Mouse (Mus musculus): ENCODE measurements at regions not wholly inside any gene's neighbourhood (a gene's known extent, or its start where the extent isn't known, plus 50 kb on each side); places are given as distances from the start of the nearest gene placed in this dataset.
"Not testable (repeated sequence)": the region's sequence is repeated elsewhere in the genome, so short reads cannot be mapped to it uniquely, and the experiment has no call there.

DNA sequence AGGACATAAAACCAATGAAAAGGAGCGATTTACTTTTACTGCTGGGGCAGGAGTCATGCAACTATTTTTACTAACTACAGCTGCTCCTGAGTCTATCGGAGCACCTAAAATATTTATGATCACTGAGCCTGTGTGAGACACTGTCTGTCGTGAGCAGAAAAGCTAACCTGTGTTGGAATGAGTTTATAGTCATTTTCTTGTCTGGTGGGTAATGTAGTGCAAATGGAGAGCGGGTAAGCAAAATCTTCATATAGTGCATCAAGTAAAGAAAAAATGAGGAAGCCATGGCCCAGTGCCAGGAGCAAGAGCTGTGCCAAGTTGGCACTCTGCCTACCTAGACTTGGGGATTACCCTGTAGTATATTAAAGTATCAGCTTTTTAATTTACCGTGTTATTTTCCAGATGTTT is 1363.1 kb upstream of the Got2 start:
- DNase-seq (ENCODE audit: low read depth, low spot score) = no peak

DNA sequence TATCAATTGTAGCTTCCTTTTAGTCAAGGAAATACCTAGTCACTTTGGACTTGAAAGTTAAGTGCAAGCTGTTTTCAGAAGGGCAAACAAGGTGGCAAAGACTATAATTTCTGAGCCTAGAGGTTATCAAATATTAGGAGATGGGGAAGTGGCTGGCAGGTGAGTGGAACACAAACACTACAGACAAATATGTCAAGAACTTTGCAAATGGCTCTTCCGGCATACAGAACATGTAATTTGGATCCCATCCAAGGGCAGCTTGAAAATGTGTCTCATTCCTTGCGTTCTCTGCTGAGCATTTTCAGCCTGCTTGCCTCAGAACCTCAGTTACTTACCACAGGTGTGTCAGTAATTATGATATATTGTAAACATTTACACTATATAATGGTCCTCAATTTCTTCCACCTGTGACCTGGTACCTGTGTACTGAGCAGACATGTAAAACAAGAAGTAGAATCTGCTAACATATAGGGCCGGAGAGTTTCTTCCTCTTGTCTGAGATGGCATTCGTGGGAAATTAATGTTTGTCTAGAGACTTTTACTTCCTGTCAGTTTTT is 1346.3 kb upstream of the Got2 start:
- DNase-seq (ENCODE audit: low read depth, low spot score) = no peak

DNA sequence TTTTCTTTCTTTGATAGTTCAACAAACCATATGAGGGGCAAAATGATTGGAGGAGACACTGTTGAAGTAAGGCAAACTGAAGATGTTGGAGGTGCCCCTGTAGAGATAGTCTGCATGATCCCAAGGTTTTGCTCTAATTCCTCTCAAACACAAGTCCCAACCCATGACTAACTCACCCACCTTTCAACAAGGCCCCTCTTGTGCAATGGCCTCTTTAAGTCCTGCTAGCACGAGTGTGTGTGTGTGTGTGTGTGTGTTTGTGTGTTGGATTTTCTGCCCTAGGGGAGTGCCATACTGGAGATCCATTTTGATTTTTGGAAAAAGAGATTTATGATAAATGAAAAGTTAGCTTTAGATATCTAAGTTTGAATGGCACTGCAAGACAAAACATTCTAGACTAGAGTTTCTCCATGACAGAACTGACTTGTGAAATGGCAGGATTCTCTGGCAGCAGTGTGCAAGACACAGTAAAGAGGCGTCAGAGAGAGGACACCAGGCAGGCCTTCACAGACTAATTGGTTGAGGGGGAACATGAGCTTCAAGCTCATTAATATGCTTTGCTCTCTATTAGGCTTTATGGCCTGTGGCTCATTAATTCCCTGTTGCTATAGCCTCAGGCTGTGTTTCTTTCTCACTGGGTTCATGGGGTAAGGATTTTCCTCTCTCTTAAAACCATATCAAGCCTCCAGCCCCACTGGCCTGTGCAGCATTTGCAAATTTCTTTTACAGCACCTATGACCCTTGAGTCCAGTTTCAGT is 1344.5 kb upstream of the Got2 start:
- DNase-seq (ENCODE audit: low read depth, low spot score) = no peak

DNA sequence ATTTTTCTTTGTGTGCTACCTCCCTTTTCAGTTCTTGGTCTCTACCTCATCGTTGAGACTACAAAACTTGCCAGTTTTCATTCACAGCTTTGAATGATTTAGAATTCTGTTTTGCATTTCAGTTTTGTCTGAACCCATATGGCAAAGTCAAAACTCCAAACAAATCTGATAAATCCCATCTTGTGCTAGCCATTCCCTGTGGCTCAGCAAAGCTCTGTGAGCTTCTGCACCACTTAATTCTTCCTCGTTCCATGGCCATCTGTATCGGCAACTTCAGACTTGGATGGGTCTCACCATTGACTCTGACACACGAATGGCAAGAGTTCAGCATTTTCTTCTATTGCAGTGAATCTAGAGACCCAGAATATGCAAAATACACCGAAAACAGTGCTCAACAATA is 1343.3 kb upstream of the Got2 start:
- DNase-seq (ENCODE audit: low read depth, low spot score) = no peak

DNA sequence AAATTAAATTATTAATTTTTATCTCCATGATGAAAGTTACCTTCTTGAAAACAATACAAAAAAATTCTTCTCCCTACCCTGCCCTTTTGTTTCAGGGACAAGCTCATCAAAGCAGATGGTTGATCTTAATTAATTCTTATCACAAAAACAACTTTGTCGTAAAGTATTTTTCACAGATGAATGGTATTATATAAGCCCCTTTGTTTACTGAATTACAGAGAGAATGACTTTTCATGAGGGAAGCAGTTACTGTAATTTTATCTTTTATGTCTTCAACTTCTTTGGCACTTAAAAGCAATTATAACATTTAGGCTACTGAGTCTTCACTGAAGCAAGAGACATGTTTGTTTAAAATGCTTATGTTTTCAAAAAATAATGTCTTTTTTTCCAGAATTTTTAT is 1303.5 kb upstream of the Got2 start:
- DNase-seq (ENCODE audit: low read depth, low spot score) = no peak

DNA sequence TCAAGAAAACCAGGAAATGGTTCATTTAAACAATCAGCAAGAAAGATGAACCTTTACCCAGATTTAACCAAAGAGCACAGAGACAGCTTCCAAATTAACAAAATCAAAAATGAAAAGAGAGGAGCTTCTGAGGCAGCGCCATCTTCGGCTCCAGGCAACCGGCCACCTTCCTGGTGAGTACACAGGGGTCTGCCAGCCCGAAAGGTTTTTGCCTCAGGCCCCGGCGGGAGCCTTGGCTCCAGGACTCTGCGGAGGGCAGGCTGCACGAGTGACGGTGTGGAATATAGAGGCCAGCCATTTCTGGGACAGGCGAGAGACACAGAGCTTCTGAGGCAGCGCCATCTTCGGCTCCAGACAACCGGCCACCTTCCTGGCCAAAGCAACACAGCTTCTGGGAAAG is 1295.5 kb upstream of the Got2 start:
- DNase-seq (ENCODE audit: low read depth, low spot score) = not testable (repeated sequence)

DNA sequence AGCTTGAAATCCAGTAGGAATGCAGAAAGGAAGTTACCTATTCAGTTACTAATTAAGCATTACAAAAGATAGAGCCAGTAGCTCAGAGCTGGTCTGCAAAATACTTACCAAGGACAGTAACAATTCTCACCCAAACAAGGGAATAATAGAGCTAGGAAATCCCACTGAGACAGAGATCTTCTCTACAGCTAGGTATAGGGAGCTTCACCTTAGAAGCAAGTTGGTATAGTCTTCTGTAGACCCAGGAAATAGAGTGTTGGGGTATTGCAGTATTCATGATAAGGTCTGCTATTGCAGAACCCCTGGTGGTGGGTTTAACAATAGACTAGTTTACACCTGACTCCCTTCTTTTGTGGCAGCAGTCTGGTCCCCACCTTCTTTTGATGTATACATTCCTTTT is 1294.1 kb upstream of the Got2 start:
- peak; percentile 85 for DNase-seq (ENCODE audit: low read depth, low spot score)
